Mouse (Mus musculus) heart, postnatal 0 days (tissue): ENCODE data around the gene Shf.

Experiments
- CTCF ChIP-seq: IDR thresholded peaks from 2 replicates; pipeline ENCODE4 v1.5.1; 2016; ENCODE audit warnings: antibody characterized with exemption, control low read depth, low read depth
- EP300 ChIP-seq: IDR thresholded peaks from 2 replicates; pipeline ENCODE4 v1.6.1; 2016; ENCODE audit warnings: antibody characterized with exemption, low read depth

- TF ChIP-seq EP300 (no peak), CTCF (no peak)
Observed at GRCm38 (mm10) chr2:122407607-122408006, 38.6 kb upstream of the Shf start.
